In genomic region chr11:88151379-88152155, GRCm38 (mm10) we compare ENCODE assay signal across 8 mouse cellular contexts. TPM values are rescaled to one million over a fixed set of nuclear protein-coding genes. Genes with fewer than 3 reads are reported as not detected.
A peak's percentile ranks its signal among the peaks of the same experiment; 100 is the strongest.
DNase-seq lines count a peak whose midpoint lies in the region; ATAC-seq and TF ChIP-seq lines count a peak whose summit lies in the region.

No protein-coding gene starts in this region.

- peak overlapping the region; percentile 42; the same call in 1 of the 2 replicates for H3K27ac ChIP-seq in neural tube, embryonic 12.5 days
- H3K27ac ChIP-seq in forebrain, postnatal 0 days (ENCODE audit: low read depth, low read length): no peak overlapping the region
- peak overlapping the region; percentile 87 for H3K27ac ChIP-seq in kidney, embryonic 14.5 days (ENCODE audit: low read depth, low read length)

- 41% methylated on average over 7 of the region's 7 CpGs for WGBS in neural tube, embryonic 12.5 days
- 31% methylated on average over 7 of the region's 7 CpGs for WGBS in forebrain, postnatal 0 days
- WGBS in kidney, embryonic 14.5 days: 39% methylated on average over 7 of the region's 7 CpGs

- peaks cover 74% of the 10 kb centered on the region for H3K4me1 ChIP-seq in neural tube, embryonic 12.5 days
- peaks cover 3% of the 10 kb centered on the region; the same call in 1 of the 2 replicates for H3K4me1 ChIP-seq in forebrain, postnatal 0 days (ENCODE audit: insufficient read depth)
- H3K4me1 ChIP-seq in kidney, embryonic 14.5 days (ENCODE audit: control insufficient read depth, insufficient read depth, low read length): peaks cover 48% of the 10 kb centered on the region

- H3K9ac ChIP-seq in neural tube, embryonic 12.5 days: no peak overlapping the region
- H3K9ac ChIP-seq in forebrain, postnatal 0 days: no peak overlapping the region; the same call in 1 of the 2 replicates
- no peak overlapping the region; the same call in 1 of the 2 replicates for H3K9ac ChIP-seq in kidney, embryonic 14.5 days (ENCODE audit: low read depth, low read length)

- H3K4me2 ChIP-seq in neural tube, embryonic 12.5 days (replicated peaks): no peak overlapping the region
- H3K4me2 ChIP-seq in forebrain, postnatal 0 days (ENCODE audit: low read depth): no peak overlapping the region
- no peak overlapping the region; the same call in 1 of the 2 replicates for H3K4me2 ChIP-seq in kidney, embryonic 14.5 days (replicated peaks; ENCODE audit: low read depth, low read length)

- no peak for DNase-seq in neural tube, embryonic 10.5 days (ENCODE audit: extremely low spot score, low spot score)
- no peak for DNase-seq in forebrain, postnatal 0 days
- no peak for DNase-seq in frontal cortex, adult 2 months (ENCODE audit: extremely low spot score in 1 of 2, low spot score in 1 of 2)
- DNase-seq in testis, postnatal 10 days (ENCODE audit: low spot score): no peak
- no peak for DNase-seq in layer of hippocampus, adult 9-11 months

- TF ChIP-seq CTCF in forebrain, postnatal 0 days (IDR thresholded peaks at IDR 0.05; ENCODE audit: low read depth): peak; percentile 14; the same call in 1 of the 2 replicates

- H3K4me3 ChIP-seq in neural tube, embryonic 12.5 days: no peak overlapping the region
- no peak overlapping the region for H3K4me3 ChIP-seq in forebrain, postnatal 0 days (ENCODE audit: low read depth, low read length)
- H3K4me3 ChIP-seq in kidney, embryonic 14.5 days (ENCODE audit: low read length): no peak overlapping the region

- no peaks in the 10 kb centered on the region for H3K9me3 ChIP-seq in neural tube, embryonic 12.5 days
- H3K9me3 ChIP-seq in forebrain, postnatal 0 days (ENCODE audit: low read length): no peaks in the 10 kb centered on the region
- H3K9me3 ChIP-seq in kidney, embryonic 14.5 days (ENCODE audit: control insufficient read depth, low read length): no peaks in the 10 kb centered on the region

- H3K27me3 ChIP-seq in neural tube, embryonic 12.5 days (replicated peaks): no peaks in the 10 kb centered on the region
- H3K27me3 ChIP-seq in forebrain, postnatal 0 days (ENCODE audit: insufficient read depth, low read length): no peaks in the 10 kb centered on the region
- no peaks in the 10 kb centered on the region for H3K27me3 ChIP-seq in kidney, embryonic 14.5 days (ENCODE audit: control insufficient read depth, insufficient read depth, low read length)

- H3K36me3 ChIP-seq in neural tube, embryonic 12.5 days: no peaks in the 10 kb centered on the region
- no peaks in the 10 kb centered on the region for H3K36me3 ChIP-seq in forebrain, postnatal 0 days (ENCODE audit: insufficient read depth)
- H3K36me3 ChIP-seq in kidney, embryonic 14.5 days (ENCODE audit: control insufficient read depth, insufficient read depth, low read length): no peaks in the 10 kb centered on the region

- ATAC-seq in neural tube, embryonic 12.5 days (ENCODE audit: low FRiP score, low read depth): no peak
- ATAC-seq in forebrain, postnatal 0 days: no peak
- ATAC-seq in kidney, embryonic 14.5 days (ENCODE audit: low FRiP score, low TSS enrichment): peak; percentile 22; the same call in 1 of the 2 replicates
- ATAC-seq in megakaryocyte, adult 5-6 weeks (ENCODE audit: poor library complexity, severe bottlenecking): peak; percentile 86

RNA-seq across cellular contexts. Expression of gene Mrps23, which starts 52.6 kb away (rescaled TPM):
- polyA plus RNA-seq in neural tube, embryonic 12.5 days (2016; fragmentation: Nextera tagmentation; extraction: Ambion mirVana): 70.1 and 71.6 TPM in 2 replicates
- total RNA-seq in forebrain, postnatal 0 days (2014; rRNA removed): 39.0 and 57.5 TPM in 2 replicates
- polyA plus RNA-seq in forebrain, postnatal 0 days (2015; fragmentation: Nextera tagmentation; extraction: Ambion mirVana): 70.7 and 71.5 TPM in 2 replicates
- polyA plus RNA-seq in kidney, embryonic 14.5 days (2014; fragmentation: Nextera tagmentation; extraction: Ambion mirVana): 62.3 and 63.6 TPM in 2 replicates
- 59.0 and 62.2 TPM in 2 replicates for total RNA-seq in megakaryocyte, adult 5-6 weeks (2015)
- 39.4 and 73.3 TPM in 2 replicates for total RNA-seq in megakaryocyte, adult 5-6 weeks (2017)
- polyA plus RNA-seq in frontal cortex, adult 2 months (2012; rRNA removed): 71.1 and 76.6 TPM in 2 replicates

RNA-seq across cellular contexts. Expression of gene Cuedc1, which starts 53.7 kb away (rescaled TPM):
- polyA plus RNA-seq in neural tube, embryonic 12.5 days (2016; fragmentation: Nextera tagmentation; extraction: Ambion mirVana): 50.2 and 50.7 TPM in 2 replicates
- 28.9 and 34.7 TPM in 2 replicates for total RNA-seq in forebrain, postnatal 0 days (2014; rRNA removed)
- polyA plus RNA-seq in forebrain, postnatal 0 days (2015; fragmentation: Nextera tagmentation; extraction: Ambion mirVana): 22.0 and 34.6 TPM in 2 replicates
- 13.2 and 17.0 TPM in 2 replicates for polyA plus RNA-seq in kidney, embryonic 14.5 days (2014; fragmentation: Nextera tagmentation; extraction: Ambion mirVana)
- total RNA-seq in megakaryocyte, adult 5-6 weeks (2015): 0.67 and 0.73 TPM in 2 replicates
- 1.3 and 2.2 TPM in 2 replicates for total RNA-seq in megakaryocyte, adult 5-6 weeks (2017)
- 28.0 and 32.7 TPM in 2 replicates for polyA plus RNA-seq in frontal cortex, adult 2 months (2012; rRNA removed)

Comparison
In these comparisons a context has a peak if more than half of its experiments do, and no peak if none do; other contexts are left out.
1. ATAC-seq: peak in kidney, embryonic 14.5 days (single experiment) and megakaryocyte, adult 5-6 weeks (single experiment); none in neural tube, embryonic 12.5 days (single experiment) and forebrain, postnatal 0 days (single experiment).